Mouse (Mus musculus) heart, embryonic 12.5 days (tissue): ENCODE measurements around the gene Elovl6. TPM values are rescaled to one million over a fixed set of nuclear protein-coding genes. Genes with fewer than 3 reads are reported as not detected.
A peak's percentile ranks its signal among the peaks of the same experiment; 100 is the strongest.

Experiments used
- ATAC-seq: fragments of 200-750 bp; cut with Nextera tagmentation; 2 replicates; pipeline ENCODE4 v1.8.0; 2017; ENCODE audit warnings: moderate TSS enrichment, moderate library complexity; ENCODE audit not compliant: insufficient number of reproducible peaks, low FRiP score
- H3K27ac ChIP-seq: fragments of 300-500 bp; sonication (generic); 2 replicates; pipeline ENCODE4 v1.5.1; 2016; ENCODE audit warnings: mild to moderate bottlenecking, moderate library complexity; ENCODE audit not compliant: poor library complexity, severe bottlenecking
- H3K27me3 ChIP-seq: fragments of 300-500 bp; sonication (generic); replicated peaks from 2 replicates; pipeline ENCODE4 v1.6.1; 2016; ENCODE audit warnings: mild to moderate bottlenecking, moderate library complexity
- H3K36me3 ChIP-seq: fragments of 300-500 bp; sonication (generic); 2 replicates; pipeline ENCODE4 v1.6.1; 2016; ENCODE audit warnings: mild to moderate bottlenecking, moderate library complexity
- H3K4me1 ChIP-seq: fragments of 300-500 bp; sonication (generic); replicated peaks from 2 replicates; pipeline ENCODE4 v1.6.1; 2016; ENCODE audit warnings: mild to moderate bottlenecking
- H3K4me2 ChIP-seq: fragments of 300-500 bp; sonication (generic); 2 replicates; pipeline ENCODE4 v1.6.1; 2016; ENCODE audit warnings: mild to moderate bottlenecking, moderate library complexity
- H3K4me3 ChIP-seq: fragments of 300-500 bp; sonication (generic); 2 replicates; pipeline ENCODE4 v1.5.1; 2016; ENCODE audit warnings: mild to moderate bottlenecking
- H3K9ac ChIP-seq: fragments of 300-500 bp; sonication (generic); 2 replicates; pipeline ENCODE4 v1.6.1; 2016; ENCODE audit warnings: mild to moderate bottlenecking, moderate library complexity
- H3K9me3 ChIP-seq: fragments of 300-500 bp; sonication (generic); replicated peaks from 2 replicates; pipeline ENCODE4 v1.6.1; 2016; ENCODE audit warnings: mild to moderate bottlenecking, moderate library complexity
- WGBS: fragments of 180-500 bp; shearing (Covaris S2); methylation state at CpG from one replicate; pipeline ENCODE4 v1.1.7; 2016; 5-methylcytosine and 5-hydroxymethylcytosine counted together
- polyA plus RNA-seq: library from polyadenylated mRNA; unstranded; fragments of >200 nt; fragmentation: Nextera tagmentation; extraction: Ambion mirVana; gene quantifications from 2 replicates; pipeline ENCODE4 v1.2.1, GENCODE M21; 2016

The Elovl6 gene
- polyA plus RNA-seq = 18.5 and 20.2 TPM in 2 replicates

GRCm38 (mm10) chr3:129532180-129532864, at the start of gene Elovl6:
Gene Elovl6, plus strand, starts transcription at chr3:129532355.
- no peaks in the 10 kb centered on the region for H3K9me3 ChIP-seq
- under 1% methylated on average over 35 of the region's 35 CpGs for WGBS
- peak within 1 kb of the TSS; percentile 96 for H3K27ac ChIP-seq
- H3K9ac ChIP-seq = peak within 1 kb of the TSS; percentile 98
- H3K4me2 ChIP-seq = peak within 1 kb of the TSS; percentile 90
- no peaks in the 10 kb centered on the region for H3K27me3 ChIP-seq
- H3K4me3 ChIP-seq = peak within 1 kb of the TSS; percentile 88
- no peaks in the 10 kb centered on the region for H3K36me3 ChIP-seq
- peaks cover 25% of the 10 kb centered on the region for H3K4me1 ChIP-seq
- ATAC-seq = no peak

- no peak for ATAC-seq
- Histone ChIP-seq H3K27ac (no peak overlapping the region), H3K4me2 (no peak overlapping the region), H3K36me3 (no peaks in the 10 kb centered on the region), H3K9ac (no peak overlapping the region), H3K27me3 (no peaks in the 10 kb centered on the region), H3K4me1 (no peaks in the 10 kb centered on the region), H3K4me3 (no peak overlapping the region), H3K9me3 (no peaks in the 10 kb centered on the region)
- WGBS = 83% methylated on average over 4 of the region's 4 CpGs
Observed at GRCm38 (mm10) chr3:129488774-129489173, 43.4 kb upstream of the Elovl6 start.

- no peaks in the 10 kb centered on the region for H3K9me3 ChIP-seq
- H3K27ac ChIP-seq = no peak overlapping the region
- no peak for ATAC-seq
- no peak overlapping the region for H3K4me3 ChIP-seq
- 87% methylated on average over 10 of the region's 10 CpGs for WGBS
- no peaks in the 10 kb centered on the region for H3K27me3 ChIP-seq
- no peak overlapping the region for H3K9ac ChIP-seq
- H3K4me2 ChIP-seq = no peak overlapping the region
- H3K4me1 ChIP-seq = no peaks in the 10 kb centered on the region
- H3K36me3 ChIP-seq = no peaks in the 10 kb centered on the region
Observed at GRCm38 (mm10) chr3:129494123-129494522, 38.0 kb upstream of the Elovl6 start.

GRCm38 (mm10) chr3:129494731-129495130, 37.4 kb upstream of the Elovl6 start:
- ATAC-seq = no peak
- Histone ChIP-seq H3K27ac (no peak overlapping the region), H3K4me2 (no peak overlapping the region), H3K4me1 (no peaks in the 10 kb centered on the region), H3K9ac (no peak overlapping the region), H3K36me3 (no peaks in the 10 kb centered on the region), H3K9me3 (no peaks in the 10 kb centered on the region), H3K4me3 (no peak overlapping the region), H3K27me3 (no peaks in the 10 kb centered on the region)
- 83% methylated on average over 4 of the region's 4 CpGs for WGBS

- no peak for ATAC-seq
- 80% methylated on average over 7 of the region's 7 CpGs for whole genome bisulfite sequencing
- Histone ChIP-seq H3K27ac (no peak overlapping the region), H3K9ac (no peak overlapping the region), H3K4me1 (no peaks in the 10 kb centered on the region), H3K9me3 (peaks cover 4% of the 10 kb centered on the region; the same call in 1 of the 2 replicates), H3K27me3 (no peaks in the 10 kb centered on the region), H3K4me2 (no peak overlapping the region), H3K4me3 (no peak overlapping the region), H3K36me3 (no peaks in the 10 kb centered on the region)
Observed at GRCm38 (mm10) chr3:129503781-129504180, 28.4 kb upstream of the Elovl6 start.

- 55% methylated on average over 6 of the region's 6 CpGs for WGBS
- Histone ChIP-seq H3K9me3 (peaks cover 4% of the 10 kb centered on the region; the same call in 1 of the 2 replicates), H3K4me3 (no peak overlapping the region), H3K27ac (no peak overlapping the region), H3K4me1 (no peaks in the 10 kb centered on the region), H3K9ac (no peak overlapping the region), H3K27me3 (no peaks in the 10 kb centered on the region), H3K4me2 (no peak overlapping the region), H3K36me3 (no peaks in the 10 kb centered on the region)
- ATAC-seq = no peak
Observed at GRCm38 (mm10) chr3:129504928-129505327, 27.2 kb upstream of the Elovl6 start.

- Histone ChIP-seq H3K27me3 (no peaks in the 10 kb centered on the region), H3K4me2 (no peak overlapping the region), H3K36me3 (no peaks in the 10 kb centered on the region), H3K9ac (no peak overlapping the region), H3K27ac (no peak overlapping the region), H3K9me3 (no peaks in the 10 kb centered on the region), H3K4me1 (no peaks in the 10 kb centered on the region), H3K4me3 (no peak overlapping the region)
- 84% methylated on average over 1 of the region's 1 CpGs for WGBS
- ATAC-seq = no peak
Observed at GRCm38 (mm10) chr3:129507736-129508135, 24.4 kb upstream of the Elovl6 start.

- ATAC-seq = no peak
- Histone ChIP-seq H3K4me2 (no peak overlapping the region), H3K9me3 (no peaks in the 10 kb centered on the region; the same call in 1 of the 2 replicates), H3K27ac (no peak overlapping the region), H3K9ac (no peak overlapping the region), H3K4me3 (no peak overlapping the region), H3K4me1 (no peaks in the 10 kb centered on the region), H3K36me3 (no peaks in the 10 kb centered on the region), H3K27me3 (no peaks in the 10 kb centered on the region)
Observed at GRCm38 (mm10) chr3:129508571-129508970, 23.6 kb upstream of the Elovl6 start.

- Histone ChIP-seq H3K27me3 (no peaks in the 10 kb centered on the region), H3K36me3 (no peaks in the 10 kb centered on the region), H3K4me2 (no peak overlapping the region), H3K9me3 (no peaks in the 10 kb centered on the region; the same call in 1 of the 2 replicates), H3K4me1 (no peaks in the 10 kb centered on the region), H3K4me3 (no peak overlapping the region), H3K9ac (no peak overlapping the region), H3K27ac (no peak overlapping the region)
- WGBS = 80% methylated on average over 10 of the region's 10 CpGs
- no peak for ATAC-seq
Observed at GRCm38 (mm10) chr3:129509725-129510124, 22.4 kb upstream of the Elovl6 start.

- Histone ChIP-seq H3K36me3 (no peaks in the 10 kb centered on the region), H3K4me1 (no peaks in the 10 kb centered on the region), H3K9me3 (peaks cover 3% of the 10 kb centered on the region; the same call in 1 of the 2 replicates), H3K27me3 (no peaks in the 10 kb centered on the region), H3K27ac (no peak overlapping the region), H3K9ac (no peak overlapping the region), H3K4me3 (no peak overlapping the region), H3K4me2 (no peak overlapping the region)
- ATAC-seq = no peak
- 84% methylated on average over 3 of the region's 3 CpGs for WGBS
Observed at GRCm38 (mm10) chr3:129515863-129516436, 16.2 kb upstream of the Elovl6 start.

- ATAC-seq = no peak
- Histone ChIP-seq H3K9me3 (0 out of 2 replicates have a peak, but pooled peaks cover 3% of the 10 kb centered on the region), H3K27me3 (no peaks in the 10 kb centered on the region), H3K36me3 (no peaks in the 10 kb centered on the region), H3K27ac (no peak overlapping the region), H3K9ac (no peak overlapping the region), H3K4me2 (no peak overlapping the region), H3K4me3 (no peak overlapping the region), H3K4me1 (no peaks in the 10 kb centered on the region)
- WGBS = 70% methylated on average over 4 of the region's 4 CpGs
Observed at GRCm38 (mm10) chr3:129520499-129520898, 11.7 kb upstream of the Elovl6 start.
